Mouse (Mus musculus) mouse embryonic stem cell (cell line): ENCODE data around the gene Prr13.

ENCODE experiments used
- in situ Hi-C, 2 experiments: fragments of 300-500 bp; cut with MboI; formaldehyde crosslinking; loops; 1 replicate in 1 of 2; 3 replicates in 1 of 2; pipeline ENCODE4 v1.14.3; 2019 to 2020; ENCODE audit warnings: low sequenced_read_pairs in 2 of 2, low pct_unique_long_range_greater_than_20kb in 1 of 2, mixed read lengths in 1 of 2; ENCODE audit not compliant: unreplicated experiment in 1 of 2

Prr13 gene

DNA sequence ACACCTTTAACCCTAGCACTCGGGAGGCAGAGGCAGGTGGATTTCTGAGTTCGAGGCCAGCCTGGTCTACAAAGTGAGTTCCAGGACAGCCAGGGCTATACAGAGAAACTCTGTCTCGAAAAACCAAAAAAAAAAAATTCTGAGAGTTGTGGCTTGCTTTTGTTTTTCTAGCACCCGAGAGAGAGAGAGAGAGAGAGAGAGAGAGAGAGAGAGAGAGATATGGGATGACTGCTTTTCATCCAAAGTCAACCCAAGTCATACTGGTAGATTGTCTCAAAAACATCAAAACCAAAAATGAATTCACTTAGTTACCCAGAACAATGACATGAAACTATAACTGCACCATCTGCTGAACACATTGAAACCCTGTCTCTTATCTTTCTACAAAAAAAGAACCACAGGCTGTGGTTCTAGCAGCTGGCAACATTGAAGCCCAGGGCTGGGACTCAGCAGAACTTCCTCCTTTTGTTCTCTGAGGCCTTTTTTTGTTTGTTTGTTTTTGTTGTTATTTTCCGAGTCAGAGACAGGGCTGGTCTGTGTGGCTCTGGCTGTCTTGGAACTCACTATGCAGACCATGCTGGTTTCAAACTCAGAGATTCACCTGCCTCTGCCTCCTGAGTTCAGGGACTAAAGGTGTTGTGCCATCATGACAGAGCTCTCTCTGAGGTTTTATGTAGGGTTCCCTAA lies 635 bp upstream of the Prr13 start:
- in situ Hi-C loops: no loop called here

DNA sequence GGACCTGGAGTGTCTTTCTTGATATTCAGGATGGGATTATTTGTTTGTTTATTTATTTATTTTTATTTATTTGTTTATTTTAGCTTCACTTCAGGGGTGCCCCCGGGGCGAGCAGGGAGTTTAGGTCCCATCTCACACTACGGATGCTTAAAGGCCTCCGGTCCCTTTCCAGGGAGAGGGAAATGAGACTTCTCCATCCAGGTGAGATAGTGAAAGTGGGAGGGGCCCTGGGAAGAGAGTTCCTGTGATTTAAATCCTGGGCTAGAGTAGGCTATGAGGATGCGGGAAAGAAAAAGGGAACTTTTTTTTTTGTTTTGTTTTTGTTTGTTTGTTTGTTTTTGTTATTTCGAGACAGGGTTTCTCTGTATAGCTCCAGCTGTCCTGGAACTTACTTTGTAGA lies 553 bp downstream of the Prr13 start:
- in situ Hi-C loops: no loop called here

DNA sequence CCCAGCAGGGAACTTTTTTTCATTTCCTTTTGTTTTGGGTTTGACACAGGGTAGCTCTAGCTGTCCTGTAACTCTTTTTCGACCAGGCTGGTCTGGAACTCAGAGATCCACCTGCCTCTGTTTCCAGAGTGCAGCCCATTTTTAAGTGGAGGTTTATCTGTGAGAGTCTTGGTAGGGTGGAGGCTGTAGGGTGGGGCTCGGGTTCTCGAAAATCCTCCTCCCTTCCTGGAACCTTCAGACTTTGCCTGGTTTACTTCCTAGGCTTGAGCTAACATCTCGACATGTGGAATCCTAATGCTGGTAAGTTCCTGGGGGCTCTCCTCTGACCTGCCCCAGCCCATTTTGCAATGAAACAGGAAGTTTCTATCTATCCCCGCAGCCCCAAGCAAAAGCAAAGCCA lies 1.0 kb downstream of the Prr13 start:
- in situ Hi-C loops: no loop called here

DNA sequence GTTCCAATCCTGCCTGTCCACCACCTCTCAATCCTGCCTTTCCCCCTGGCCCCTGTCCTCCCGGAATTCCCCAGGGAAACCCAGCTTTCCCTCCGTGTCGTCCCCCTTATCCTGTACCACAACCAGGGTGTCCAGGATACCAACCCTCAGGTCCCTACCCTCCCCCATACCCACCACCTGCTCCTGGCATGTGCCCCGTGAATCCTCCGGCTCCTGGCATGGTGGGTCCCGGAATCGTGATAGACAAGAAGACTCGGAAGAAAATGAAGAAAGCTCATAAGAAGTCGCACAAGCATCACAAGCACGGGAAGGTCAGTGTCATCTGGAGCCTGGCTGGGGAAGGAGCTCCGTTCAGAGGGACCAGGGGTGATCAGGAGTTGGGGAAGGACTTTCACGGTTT lies 1.6 kb downstream of the Prr13 start:
- in situ Hi-C loops: no loop called here

DNA sequence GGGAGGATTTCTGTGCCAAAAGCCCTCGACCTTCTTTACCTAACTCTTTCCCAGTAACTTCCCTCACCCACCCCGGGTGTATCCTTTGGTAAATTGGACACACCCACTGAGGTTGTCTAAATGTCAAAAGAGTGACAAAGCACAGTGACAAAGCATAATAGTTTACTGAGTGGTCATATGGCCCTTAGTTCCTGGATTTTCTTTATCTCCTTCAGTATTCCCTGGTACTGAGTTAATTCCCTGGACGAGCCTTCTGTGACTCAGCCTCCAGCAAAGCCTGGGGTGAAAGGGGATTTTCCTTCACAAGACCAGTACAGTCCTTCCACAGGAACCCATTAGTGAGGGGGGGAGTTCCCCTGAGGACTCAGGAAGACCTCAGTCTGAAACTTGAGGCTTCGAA lies 2.1 kb downstream of the Prr13 start:
- in situ Hi-C loops: no loop called here

DNA sequence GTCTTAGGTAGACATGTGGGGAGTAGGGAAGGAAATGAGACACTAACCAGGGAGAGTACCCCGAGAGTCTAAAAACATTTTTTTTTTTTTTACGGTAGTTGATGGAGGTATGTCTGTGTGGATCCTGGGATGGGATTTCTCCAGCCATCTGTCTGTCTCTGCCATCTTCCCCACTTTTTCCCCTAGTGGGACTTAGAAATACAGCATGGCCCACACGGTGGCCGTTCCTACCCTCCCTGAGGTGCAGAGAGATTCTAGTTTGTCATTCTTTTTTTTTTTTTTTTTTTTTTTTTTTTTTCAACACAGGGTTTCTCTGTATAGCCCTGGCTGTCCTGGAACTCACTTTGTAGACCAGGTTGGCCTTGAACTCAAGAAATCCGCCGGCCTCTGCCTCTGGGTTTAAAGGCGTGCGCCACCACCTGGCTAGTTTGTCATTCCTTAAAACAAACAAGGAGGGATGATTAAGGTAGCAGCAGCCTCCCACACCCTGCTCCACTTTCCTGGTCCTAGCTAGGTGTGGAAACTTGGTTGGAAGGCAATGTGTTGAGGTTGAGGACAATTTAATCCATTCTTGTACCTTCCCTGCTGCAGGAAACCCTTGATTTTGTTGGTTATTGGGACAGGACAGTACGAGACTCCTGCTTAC lies 2.7 kb downstream of the Prr13 start:
- in situ Hi-C loops: no loop called here

DNA sequence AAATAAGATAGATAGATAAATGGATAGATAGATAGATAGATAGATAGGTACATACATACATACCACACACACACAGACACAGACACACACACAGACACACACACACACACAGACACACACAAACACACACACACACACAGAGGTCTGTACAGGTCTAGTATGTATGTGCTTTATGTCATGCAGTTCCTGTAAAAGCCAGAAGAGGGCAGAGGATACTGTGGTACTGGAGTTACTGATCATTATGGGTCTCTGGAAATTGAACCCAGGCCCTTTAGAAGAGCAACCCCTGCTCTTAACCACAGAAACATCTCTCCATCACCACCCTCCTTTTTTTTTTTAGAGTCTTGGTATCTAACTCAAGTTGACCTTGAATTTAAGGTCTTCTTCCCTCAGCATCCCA lies 4.8 kb downstream of the Prr13 start:
- in situ Hi-C loops: no loop called here

DNA sequence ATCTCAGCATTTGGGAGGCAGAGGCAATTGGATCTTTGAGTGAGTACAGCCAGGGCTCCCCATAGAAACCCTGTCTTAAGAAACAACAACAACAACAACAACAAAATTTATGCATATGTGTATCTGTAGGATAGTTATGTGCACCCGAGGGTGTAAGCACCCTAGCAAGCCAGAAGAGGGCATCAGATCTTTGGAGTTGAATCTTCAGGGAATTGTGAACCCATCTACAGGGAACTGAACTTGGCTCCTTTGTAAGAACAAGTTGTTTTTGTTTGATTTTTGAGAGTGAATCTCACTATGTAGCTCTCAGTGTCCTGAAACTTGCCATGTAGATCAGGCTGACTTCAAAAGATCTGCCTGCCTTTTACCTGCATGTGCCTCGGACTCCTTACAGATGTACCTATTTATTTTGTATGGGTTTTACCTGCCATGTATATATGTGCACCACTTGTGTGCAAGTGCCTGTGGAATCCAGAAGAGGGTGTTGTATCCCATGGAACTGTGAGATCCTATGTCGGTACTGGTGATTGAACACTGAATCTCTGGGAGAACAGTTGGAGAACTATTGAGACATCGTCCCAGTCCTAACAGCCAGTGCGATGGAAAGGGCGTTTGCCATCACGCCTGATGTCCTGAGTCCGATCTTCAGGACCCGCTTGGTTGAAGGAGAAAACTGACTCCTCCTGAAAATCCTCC lies 10.0 kb downstream of the Prr13 start:
- in situ Hi-C loops: no loop called here

DNA sequence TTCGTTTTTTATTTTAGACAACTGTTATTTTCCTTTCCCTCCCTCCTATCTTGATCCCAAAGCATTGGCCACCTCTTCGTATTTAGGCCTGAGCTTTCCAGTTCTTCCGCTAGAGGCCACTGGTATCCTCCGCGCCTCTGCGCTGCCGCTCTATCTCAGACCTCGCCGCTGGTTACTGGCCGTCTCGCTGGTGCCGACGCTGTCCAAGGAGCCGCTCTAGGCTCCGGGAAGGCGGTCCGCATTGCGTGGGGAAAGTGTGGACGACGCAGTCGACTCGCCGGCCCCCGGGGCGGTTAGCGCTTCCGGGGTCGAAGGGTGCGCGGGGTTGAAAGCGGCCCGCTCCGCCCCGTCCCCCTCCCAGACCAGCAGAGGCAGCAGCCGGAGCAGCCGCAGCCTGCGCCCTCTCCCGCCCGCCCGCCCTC lies 11.4 kb downstream of the Prr13 start, which contains the start of gene Pcbp2:
Gene Pcbp2 (plus strand): TSS at position 357 of the 422 bp plus-strand sequence.
- in situ Hi-C loops: no loop called here

DNA sequence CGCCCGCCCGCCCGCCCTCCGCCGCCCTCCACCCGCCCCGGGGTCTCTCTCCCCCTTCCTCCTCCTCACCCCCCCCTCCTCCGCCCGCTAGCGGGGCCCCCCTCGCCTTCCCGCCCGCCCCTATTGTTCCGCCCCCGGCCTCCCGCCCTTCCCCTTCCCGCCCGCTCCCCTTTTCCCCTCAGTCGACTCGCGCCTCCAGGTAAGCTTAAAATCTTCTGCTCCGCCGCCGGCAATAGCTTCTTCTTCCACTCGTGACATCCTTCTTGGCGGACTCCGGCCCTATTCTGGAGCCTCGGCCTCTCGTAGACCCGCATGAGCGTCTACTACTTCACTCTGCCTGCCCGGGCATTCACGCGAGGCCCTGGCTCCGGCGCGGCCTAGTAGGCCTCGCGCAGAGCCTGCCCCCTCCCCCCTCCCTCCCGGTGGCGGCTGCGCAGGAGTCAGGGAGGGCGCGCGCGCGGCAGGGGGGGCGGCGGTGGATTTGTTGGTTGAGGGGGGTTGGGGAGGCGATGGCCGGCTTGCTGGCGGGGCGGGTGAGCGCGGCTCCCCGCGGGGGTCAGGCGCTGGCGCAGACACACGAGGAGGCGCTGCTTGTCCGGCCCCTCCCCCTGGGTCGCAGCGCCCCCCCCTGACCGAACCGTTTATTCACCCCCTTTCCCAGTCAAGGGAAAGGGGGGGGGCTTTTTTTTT lies 11.9 kb downstream of the Prr13 start:
- in situ Hi-C loops: no loop called here

DNA sequence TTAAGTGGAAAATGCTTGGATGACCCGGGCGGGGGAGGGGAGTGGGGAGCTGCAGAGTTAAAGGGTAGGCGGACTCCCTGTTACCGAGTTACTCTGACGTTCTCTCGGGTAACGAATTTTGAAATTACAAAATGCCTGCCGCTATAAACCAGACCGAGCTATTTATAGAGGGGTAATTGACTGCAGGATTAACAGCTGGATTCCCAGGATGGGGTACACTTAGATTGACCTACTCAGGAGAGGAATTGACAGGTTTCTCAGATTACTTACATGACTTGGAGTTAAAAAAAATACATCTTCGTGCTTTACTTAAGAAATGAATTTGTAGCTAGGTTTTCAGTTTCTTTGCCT lies 12.4 kb downstream of the Prr13 start:
- in situ Hi-C loops: no loop called here

DNA sequence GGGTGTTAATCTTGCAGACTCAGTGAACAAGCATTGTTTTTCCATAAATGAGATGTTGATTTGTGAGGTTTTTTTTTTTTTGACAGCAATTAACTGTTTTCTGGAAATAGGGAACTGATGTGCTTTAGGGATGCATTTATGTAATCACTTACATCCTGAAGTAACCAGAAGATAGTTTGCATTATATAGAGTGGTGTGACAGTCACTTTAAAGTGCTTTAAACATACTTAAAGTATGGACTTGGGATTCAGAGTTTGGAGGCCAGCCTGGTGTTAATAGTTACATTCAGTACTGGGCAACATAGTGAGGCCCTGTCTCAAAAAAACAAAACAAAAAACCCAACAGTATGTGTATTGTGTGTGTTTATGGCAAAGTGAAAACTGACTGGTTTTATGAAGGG lies 12.9 kb downstream of the Prr13 start:
- in situ Hi-C loops: no loop called here

DNA sequence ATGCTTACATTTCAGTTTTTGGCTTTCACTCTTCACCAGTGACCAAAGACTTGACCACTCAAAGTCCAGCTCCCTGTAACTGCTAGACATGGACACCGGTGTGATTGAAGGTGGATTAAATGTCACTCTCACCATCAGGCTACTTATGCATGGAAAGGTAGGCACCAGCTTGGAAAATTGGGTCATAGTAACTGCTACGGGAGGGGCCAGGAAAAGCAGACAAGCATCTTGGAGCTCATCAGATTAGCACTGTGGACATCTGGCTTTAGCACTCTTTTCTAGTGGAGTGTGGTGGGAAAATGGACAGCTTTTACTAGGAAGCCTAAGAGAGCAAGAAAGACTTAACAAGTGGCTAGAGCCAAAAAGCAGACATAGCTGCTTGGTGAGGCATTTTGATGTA lies 14.4 kb downstream of the Prr13 start:
- in situ Hi-C loops: no loop called here

DNA sequence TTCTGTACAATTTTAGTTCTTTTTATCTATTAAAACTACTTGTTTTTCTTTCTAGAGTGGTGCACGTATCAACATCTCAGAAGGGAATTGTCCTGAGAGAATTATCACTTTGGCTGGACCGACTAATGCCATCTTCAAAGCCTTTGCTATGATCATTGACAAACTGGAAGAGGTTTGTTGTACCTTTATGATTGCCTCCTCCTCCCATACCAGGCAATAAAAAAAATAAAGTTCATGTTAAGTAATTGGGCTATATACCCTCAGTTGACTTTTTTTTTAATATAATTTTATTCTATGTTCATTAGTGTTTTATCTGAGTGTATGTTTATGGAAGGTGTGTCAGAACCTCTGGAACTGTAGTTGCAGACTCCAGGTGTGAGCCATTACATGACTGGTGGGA lies 15.7 kb downstream of the Prr13 start:
- in situ Hi-C loops: no loop called here

DNA sequence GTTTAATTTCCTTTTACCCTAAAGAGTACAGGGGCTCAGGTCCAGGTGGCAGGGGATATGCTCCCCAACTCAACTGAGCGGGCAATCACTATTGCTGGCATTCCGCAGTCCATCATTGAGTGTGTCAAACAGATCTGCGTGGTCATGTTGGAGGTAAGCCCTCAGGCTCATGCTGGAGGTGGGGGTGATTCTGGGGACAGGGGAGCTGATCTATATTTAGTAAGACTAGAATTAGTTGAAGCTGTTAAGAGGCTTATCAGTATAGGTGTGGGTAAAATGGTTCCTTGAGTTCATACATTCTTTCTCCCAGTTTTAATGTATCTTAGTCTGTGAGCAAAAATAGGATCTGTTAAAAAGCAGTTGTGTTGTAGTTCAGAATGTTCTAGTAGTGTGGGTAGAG lies 24.3 kb downstream of the Prr13 start:
- in situ Hi-C loops: loop anchor here in 1 of 2 experiments (25.0 kb wide), 1 partner anchor 396 kb away; no protein-coding TSS in a partner anchor

DNA sequence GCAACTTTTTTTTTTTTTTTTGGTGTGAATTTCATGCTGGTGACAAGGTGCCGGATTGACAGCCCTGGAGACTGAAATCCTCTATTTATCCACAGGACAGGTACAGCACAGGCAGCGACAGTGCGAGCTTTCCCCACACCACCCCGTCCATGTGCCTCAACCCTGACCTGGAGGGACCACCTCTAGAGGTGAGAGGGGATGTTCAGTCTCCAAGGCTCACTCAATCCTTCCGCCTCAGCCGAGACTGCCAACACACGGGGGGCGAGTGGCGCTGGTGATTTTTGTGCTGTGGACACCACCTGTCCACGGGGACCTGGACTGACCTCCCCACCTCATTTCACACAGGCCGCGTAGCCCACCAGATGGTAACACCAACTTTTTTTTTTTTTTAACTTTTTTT lies 27.0 kb downstream of the Prr13 start:
- in situ Hi-C loops: loop anchor here in 1 of 2 experiments (25.0 kb wide), 1 partner anchor 399 kb away; no protein-coding TSS in a partner anchor

DNA sequence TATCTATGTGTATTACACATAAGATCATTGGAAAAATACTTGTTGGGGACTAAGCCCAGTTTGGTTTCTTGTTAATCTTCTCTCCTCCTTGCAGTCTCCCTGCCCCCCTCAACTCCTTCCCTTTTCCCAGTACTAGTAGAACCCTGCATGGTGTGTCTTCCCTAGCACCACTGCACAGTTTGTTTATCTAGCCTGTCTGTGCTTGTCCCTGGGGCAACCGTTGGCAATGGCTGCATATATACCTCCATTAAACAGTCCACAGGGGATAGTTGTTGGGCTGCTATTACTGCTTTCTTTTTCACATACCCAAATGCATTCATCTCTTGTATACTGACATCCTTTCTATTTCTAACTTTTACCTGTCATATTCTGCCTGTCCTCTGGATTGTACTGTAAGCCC lies 28.8 kb downstream of the Prr13 start:
- in situ Hi-C loops: loop anchor here in 1 of 2 experiments (25.0 kb wide), 1 partner anchor 400 kb away; no protein-coding TSS in a partner anchor

DNA sequence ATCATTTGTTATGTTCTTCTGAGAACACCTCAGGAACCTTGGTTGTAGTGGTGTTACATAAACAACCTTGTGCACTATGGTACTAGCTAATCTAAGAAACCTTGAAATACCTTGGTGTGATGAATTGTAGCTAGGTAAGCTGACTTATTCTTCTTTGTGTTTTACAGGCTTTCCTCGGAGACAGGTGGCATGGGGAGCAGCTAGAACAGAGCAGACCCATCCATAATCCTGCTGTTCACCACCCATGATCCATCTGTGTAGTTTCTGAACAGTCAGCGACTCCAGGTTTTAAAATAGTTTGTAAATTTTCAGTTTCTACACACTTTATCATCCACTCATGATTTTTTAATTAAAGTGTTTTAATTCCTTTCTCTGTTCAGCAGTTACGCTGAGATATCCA lies 39.5 kb downstream of the Prr13 start:
- in situ Hi-C loops: loop anchor here in 1 of 2 experiments (25.0 kb wide), 1 partner anchor 411 kb away; no protein-coding TSS in a partner anchor

DNA sequence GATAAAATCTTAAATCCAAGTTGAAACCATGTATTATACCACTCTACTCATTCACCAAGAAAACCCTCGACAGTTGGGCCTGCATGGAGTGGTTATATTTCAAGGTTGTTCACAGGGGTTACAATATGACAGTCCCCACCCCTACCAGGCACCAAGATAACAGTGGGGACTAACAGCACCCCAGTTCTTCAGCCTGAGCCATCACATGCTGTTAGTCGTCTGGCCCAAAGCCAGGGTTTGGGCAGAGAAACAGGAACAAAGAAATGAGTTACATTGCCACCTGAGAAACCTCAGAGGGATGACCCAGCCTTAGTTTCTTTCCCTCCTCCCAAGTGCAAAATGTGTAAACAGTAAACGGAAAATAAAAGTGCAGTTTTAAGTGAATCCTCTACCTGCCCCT lies 40.5 kb downstream of the Prr13 start:
- in situ Hi-C loops: loop anchor here in 1 of 2 experiments (25.0 kb wide), 1 partner anchor 412 kb away; no protein-coding TSS in a partner anchor
